Mouse (Mus musculus): Measurements from ENCODE around the gene Gm6899. TPM values are rescaled to one million over a fixed set of nuclear protein-coding genes. Genes with fewer than 3 reads are reported as not detected.
A peak's percentile ranks its signal among the peaks of the same experiment; 100 is the strongest.

Gene Gm6899
- total RNA-seq, 2 experiments from 2014 or later: not detected

- intact Hi-C loops (cut with DNase I): no loop called here
- DNase-seq (ENCODE audit: low spot score in 2 of 2): no peak
Observed at GRCm38 (mm10) chr11:26636239-26636638, 43.2 kb downstream of the Gm6899 start.

DNA sequence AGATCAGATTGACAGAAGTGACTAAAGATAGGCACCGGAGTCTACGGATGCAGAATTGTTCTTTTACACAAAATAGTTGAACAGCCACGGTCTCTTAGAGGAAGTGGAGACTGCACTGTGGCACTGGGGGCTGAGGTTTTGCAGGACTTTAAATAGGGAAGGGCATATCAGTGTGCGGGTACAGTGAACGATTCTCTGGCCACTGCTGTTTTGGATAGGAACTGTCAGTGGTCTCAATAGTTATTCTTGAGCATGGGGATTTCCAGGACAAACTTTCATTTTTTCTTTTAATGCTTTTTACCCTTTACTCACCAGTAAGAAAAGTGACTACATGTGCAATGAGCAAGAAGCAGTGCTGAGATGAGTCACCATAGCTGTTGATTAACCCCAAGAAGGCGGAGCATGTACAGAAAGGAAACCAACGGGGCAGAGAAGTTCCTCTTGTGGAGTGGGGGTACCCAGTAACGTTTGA is 47.3 kb downstream of the Gm6899 start:
- DNase-seq (ENCODE audit: low spot score in 2 of 2): peak; percentile 3 to 23
- intact Hi-C loops (cut with DNase I): no loop called here

GRCm38 (mm10) chr11:26642141-26642540 is 49.1 kb downstream of the Gm6899 start:
- intact Hi-C loops (cut with DNase I): no loop called here
- DNase-seq (ENCODE audit: low spot score in 2 of 2): no peak

Other genes with a start within 250 kb of the Gm6899 start
- gene Fancl, start 207.1 kb upstream of the Gm6899 start, total RNA-seq (2021): 10 to 100 TPM in 1 of 2 experiments, 1 to 10 TPM in 1; 9.4 to 10.4 TPM
- gene Vrk2, start 758 bp downstream of the Gm6899 start, total RNA-seq (2021): 1 to 10 TPM; 2.4 to 3.7 TPM

Data from left cerebral cortex, postnatal 25 days (tissue).